Mouse (Mus musculus) kidney, embryonic 14.5 days (tissue): Measurements from ENCODE around the gene Bcr. TPM values are rescaled to one million over a fixed set of nuclear protein-coding genes. Genes with fewer than 3 reads are reported as not detected.

ENCODE experiments used
- ATAC-seq: fragments of 200-750 bp; cut with Nextera tagmentation; 2 replicates; pipeline ENCODE4 v1.8.0; 2017; ENCODE audit warnings: moderate number of reproducible peaks, mild to moderate bottlenecking, moderate TSS enrichment, moderate library complexity; ENCODE audit not compliant: low FRiP score, low TSS enrichment
- H3K27ac ChIP-seq: fragments of 300-500 bp; sonication (generic); 2 replicates; pipeline ENCODE4 v1.5.1; 2014; ENCODE audit warnings: low read depth, mild to moderate bottlenecking, low read length, moderate library complexity, mixed read lengths
- H3K27me3 ChIP-seq: fragments of 300-500 bp; sonication (generic); 2 replicates; pipeline ENCODE4 v1.6.1; 2014; ENCODE audit warnings: mild to moderate bottlenecking, low read length; ENCODE audit not compliant: control insufficient read depth, insufficient read depth
- H3K36me3 ChIP-seq: fragments of 300-500 bp; sonication (generic); 2 replicates; pipeline ENCODE4 v1.6.1; 2014; ENCODE audit warnings: low read length, mixed read lengths; ENCODE audit not compliant: control insufficient read depth, insufficient read depth
- H3K4me1 ChIP-seq: fragments of 300-500 bp; sonication (generic); 2 replicates; pipeline ENCODE4 v1.6.1; 2014; ENCODE audit warnings: low read length, mixed read lengths; ENCODE audit not compliant: control insufficient read depth, insufficient read depth
- H3K4me2 ChIP-seq: fragments of 300-500 bp; sonication (generic); replicated peaks from 2 replicates; pipeline ENCODE4 v1.6.1; 2014; ENCODE audit warnings: low read depth, mild to moderate bottlenecking, low read length
- H3K4me3 ChIP-seq: fragments of 300-500 bp; sonication (generic); 2 replicates; pipeline ENCODE4 v1.5.1; 2014; ENCODE audit warnings: mild to moderate bottlenecking, low read length
- H3K9ac ChIP-seq: fragments of 300-500 bp; sonication (generic); 2 replicates; pipeline ENCODE4 v1.6.1; 2014; ENCODE audit warnings: low read depth, mild to moderate bottlenecking, low read length, moderate library complexity
- H3K9me3 ChIP-seq: fragments of 300-500 bp; sonication (generic); 2 replicates; pipeline ENCODE4 v1.6.1; 2016; ENCODE audit warnings: low read length; ENCODE audit not compliant: control insufficient read depth
- WGBS: fragments of 180-500 bp; shearing (Covaris S2); extraction: QIAGEN DNeasy Blood & Tissue Kit; methylation state at CpG from one replicate; pipeline ENCODE4 v1.1.7; 2014; 5-methylcytosine and 5-hydroxymethylcytosine counted together
- polyA plus RNA-seq: library from polyadenylated mRNA; unstranded; fragments of >200 nt; fragmentation: Nextera tagmentation; extraction: Ambion mirVana; gene quantifications from 2 replicates; pipeline ENCODE4 v1.2.1, GENCODE M21; 2014

The Bcr gene
- polyA plus RNA-seq, 1 experiment from 2014 or later = 10.0 TPM

GRCm38 (mm10) chr10:75187366-75188056 lies 127.1 kb downstream of the Bcr start:
- H3K36me3 ChIP-seq = peaks cover 8% of the 10 kb centered on the region
- 67% methylated on average over 8 of the region's 8 CpGs for WGBS
- H3K9ac ChIP-seq = no peak overlapping the region
- H3K27ac ChIP-seq = no peak overlapping the region
- H3K4me2 ChIP-seq = no peak overlapping the region
- H3K9me3 ChIP-seq = no peaks in the 10 kb centered on the region
- ATAC-seq = no peak
- no peak overlapping the region for H3K4me3 ChIP-seq
- H3K4me1 ChIP-seq = no peaks in the 10 kb centered on the region
- no peaks in the 10 kb centered on the region for H3K27me3 ChIP-seq

GRCm38 (mm10) chr10:75191647-75192046 lies 131.3 kb downstream of the Bcr start:
- ATAC-seq = no peak
- H3K9ac ChIP-seq = no peak overlapping the region
- H3K4me1 ChIP-seq = no peaks in the 10 kb centered on the region
- H3K27me3 ChIP-seq = no peaks in the 10 kb centered on the region
- H3K4me2 ChIP-seq = no peak overlapping the region
- WGBS = 61% methylated on average over 7 of the region's 7 CpGs
- H3K27ac ChIP-seq = no peak overlapping the region
- no peak overlapping the region for H3K4me3 ChIP-seq
- H3K36me3 ChIP-seq = no peaks in the 10 kb centered on the region
- peaks cover 5% of the 10 kb centered on the region; the same call in 1 of the 2 replicates for H3K9me3 ChIP-seq

- WGBS = 96% methylated on average over 1 of the region's 1 CpGs
- Histone ChIP-seq H3K36me3 (no peaks in the 10 kb centered on the region), H3K9ac (no peak overlapping the region), H3K4me1 (no peaks in the 10 kb centered on the region), H3K27ac (no peak overlapping the region), H3K4me2 (no peak overlapping the region), H3K27me3 (no peaks in the 10 kb centered on the region), H3K4me3 (no peak overlapping the region), H3K9me3 (peaks cover 3% of the 10 kb centered on the region; the same call in 1 of the 2 replicates)
- ATAC-seq = no peak
Observed at GRCm38 (mm10) chr10:75197817-75198216, 137.4 kb downstream of the Bcr start.

GRCm38 (mm10) chr10:75200733-75201132 lies 140.3 kb downstream of the Bcr start:
- H3K4me3 ChIP-seq = no peak overlapping the region
- WGBS = 100% methylated on average over 1 of the region's 1 CpGs
- H3K4me1 ChIP-seq = no peaks in the 10 kb centered on the region
- H3K36me3 ChIP-seq = no peaks in the 10 kb centered on the region
- no peak for ATAC-seq
- no peak overlapping the region for H3K9ac ChIP-seq
- no peak overlapping the region for H3K27ac ChIP-seq
- H3K4me2 ChIP-seq = no peak overlapping the region
- H3K9me3 ChIP-seq = no peaks in the 10 kb centered on the region
- H3K27me3 ChIP-seq = no peaks in the 10 kb centered on the region

- Histone ChIP-seq H3K36me3 (no peaks in the 10 kb centered on the region), H3K4me2 (no peak overlapping the region), H3K4me3 (no peak overlapping the region), H3K4me1 (no peaks in the 10 kb centered on the region), H3K9me3 (no peaks in the 10 kb centered on the region), H3K27me3 (no peaks in the 10 kb centered on the region), H3K9ac (no peak overlapping the region), H3K27ac (no peak overlapping the region)
- ATAC-seq = no peak
- WGBS = 19% methylated on average over 4 of the region's 4 CpGs
Observed at GRCm38 (mm10) chr10:75206192-75206591, 145.8 kb downstream of the Bcr start.

DNA sequence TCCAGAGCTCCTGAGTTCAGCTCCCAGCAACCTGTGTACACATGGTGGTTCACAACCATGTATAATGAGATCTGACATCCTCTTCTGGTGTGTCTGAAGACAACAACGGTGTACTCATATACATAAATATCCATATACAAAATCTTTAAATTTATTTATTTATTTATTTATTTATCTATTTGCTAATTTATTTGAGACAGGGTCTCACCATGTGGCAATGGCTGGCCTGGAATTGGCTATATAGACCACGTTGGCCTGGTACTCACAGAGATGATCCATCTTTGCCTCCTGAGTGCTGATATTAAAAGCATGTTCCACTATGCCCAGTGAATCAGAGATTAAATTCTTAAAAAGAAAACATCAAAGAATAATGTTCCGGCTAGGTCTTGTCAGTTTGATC lies 150.4 kb downstream of the Bcr start:
- no peak for ATAC-seq
- WGBS = 90% methylated on average over 3 of the region's 3 CpGs

DNA sequence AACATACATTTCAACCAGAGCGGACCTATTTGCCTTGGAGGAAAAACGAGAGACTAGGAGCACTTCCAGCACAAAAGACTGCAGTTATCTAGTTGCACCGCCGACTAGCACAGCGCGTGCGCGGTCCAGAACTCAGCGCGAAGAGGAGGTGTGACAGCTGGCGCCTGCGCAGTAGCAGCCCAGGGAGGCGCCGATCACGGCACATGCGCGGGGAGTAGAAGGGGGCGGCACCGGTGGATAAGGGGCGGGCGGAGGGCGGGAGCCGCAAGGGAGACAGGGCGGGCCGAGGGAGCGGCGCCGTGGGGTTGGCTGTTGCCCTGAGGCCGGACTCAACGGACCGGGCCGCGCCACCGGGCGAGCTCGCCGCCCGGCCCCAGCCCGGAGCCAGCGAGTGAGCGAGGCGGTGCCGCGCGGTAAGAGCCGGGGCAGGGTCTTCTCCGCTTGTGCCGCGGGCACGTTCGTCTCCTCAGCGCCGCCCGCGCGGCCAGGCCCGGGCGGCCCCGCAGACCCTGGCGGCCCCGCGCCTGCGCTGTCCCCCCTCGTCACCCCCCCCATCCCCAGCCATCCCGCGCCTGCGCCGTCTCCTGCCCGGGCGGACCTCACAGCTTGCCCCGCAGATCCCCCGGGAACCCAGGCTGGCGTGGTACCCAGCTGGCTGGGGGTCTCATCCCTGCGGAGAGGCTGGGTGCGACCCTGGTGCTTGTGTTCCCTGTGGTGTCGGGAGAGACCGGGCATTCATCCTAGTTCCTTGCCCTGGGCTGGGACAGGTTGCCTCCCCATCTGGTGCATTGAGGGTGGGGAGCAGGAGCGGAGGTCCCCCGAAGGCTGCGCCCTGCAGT lies 151.6 kb downstream of the Bcr start, which contains the start of gene Specc1l:
Gene Specc1l, plus strand, starts transcription at position 267 of the 839 bp plus-strand sequence.
- Histone ChIP-seq H3K4me3 (peak within 1 kb of the TSS; percentile 88), H3K4me2 (peak within 1 kb of the TSS; percentile 65), H3K4me1 (peaks cover 12% of the 10 kb centered on the region), H3K27me3 (no peaks in the 10 kb centered on the region), H3K9me3 (no peaks in the 10 kb centered on the region), H3K27ac (peak within 1 kb of the TSS; percentile 95), H3K9ac (peak within 1 kb of the TSS; percentile 85), H3K36me3 (no peaks in the 10 kb centered on the region)
- WGBS = under 1% methylated on average over 43 of the region's 80 CpGs
- peak; percentile 100 for ATAC-seq

More for the DNA sequence above, 150.4 kb downstream of the Bcr start:
- H3K4me1 ChIP-seq = peaks cover 12% of the 10 kb centered on the region
- no peaks in the 10 kb centered on the region for H3K9me3 ChIP-seq
- no peaks in the 10 kb centered on the region for H3K27me3 ChIP-seq
- H3K36me3 ChIP-seq = no peaks in the 10 kb centered on the region
- no peak overlapping the region for H3K9ac ChIP-seq
- H3K4me3 ChIP-seq = no peak overlapping the region
- no peak overlapping the region for H3K4me2 ChIP-seq
- H3K27ac ChIP-seq = no peak overlapping the region

DNA sequence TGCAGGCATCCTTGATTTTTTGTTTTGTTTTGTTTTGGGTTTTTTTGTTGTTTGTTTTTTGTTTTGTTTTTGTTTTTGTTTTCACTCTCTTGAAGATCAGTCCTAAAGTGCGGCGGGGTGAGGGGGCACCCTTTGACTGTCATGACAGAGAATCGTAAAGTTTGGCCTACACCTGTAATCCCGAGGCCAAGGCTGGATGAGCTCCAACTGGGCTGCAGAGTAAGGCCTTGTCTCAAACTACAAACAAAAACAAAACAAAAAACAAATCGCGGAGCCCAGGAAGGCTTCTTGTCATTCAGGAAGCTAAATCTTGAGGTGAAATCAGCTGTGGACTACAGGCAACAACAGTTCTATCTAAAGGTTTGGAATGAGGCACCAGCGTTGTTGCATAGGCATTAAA lies 152.6 kb downstream of the Bcr start:
- WGBS = 44% methylated on average over 7 of the region's 7 CpGs
- Histone ChIP-seq H3K9ac (peak overlapping the region; percentile 85; the same call in 1 of the 2 replicates), H3K9me3 (no peaks in the 10 kb centered on the region), H3K4me1 (peaks cover 12% of the 10 kb centered on the region), H3K27me3 (no peaks in the 10 kb centered on the region), H3K36me3 (no peaks in the 10 kb centered on the region), H3K27ac (no peak overlapping the region), H3K4me2 (peak overlapping the region; percentile 65), H3K4me3 (peak overlapping the region; percentile 88)
- no peak for ATAC-seq

DNA sequence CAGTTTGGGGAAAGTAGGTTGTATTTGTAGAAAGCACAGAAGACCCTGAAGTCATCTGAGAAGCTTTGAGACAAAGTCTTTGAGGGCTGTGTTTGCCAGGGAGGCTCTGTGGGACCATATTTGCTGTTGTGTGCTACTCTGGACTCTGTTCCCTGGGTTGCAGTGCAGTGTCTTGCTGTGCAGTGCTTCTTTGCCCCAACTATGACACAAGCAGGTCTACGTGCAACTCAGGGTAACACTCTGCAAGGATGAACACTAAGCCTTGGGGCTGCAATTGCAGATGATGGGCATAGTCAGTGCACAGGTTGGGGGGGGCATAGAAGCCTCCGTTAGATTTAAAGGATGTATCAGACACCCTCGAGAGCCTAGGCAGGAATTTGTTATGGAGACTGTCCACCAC lies 160.3 kb downstream of the Bcr start:
- H3K4me3 ChIP-seq = no peak overlapping the region
- ATAC-seq = no peak
- no peaks in the 10 kb centered on the region for H3K9me3 ChIP-seq
- no peak overlapping the region for H3K27ac ChIP-seq
- no peaks in the 10 kb centered on the region for H3K27me3 ChIP-seq
- no peak overlapping the region for H3K4me2 ChIP-seq
- no peaks in the 10 kb centered on the region for H3K36me3 ChIP-seq
- H3K4me1 ChIP-seq = peaks cover 5% of the 10 kb centered on the region; the same call in 1 of the 2 replicates
- H3K9ac ChIP-seq = no peak overlapping the region
- 87% methylated on average over 3 of the region's 3 CpGs for WGBS
